Mouse (Mus musculus) intestine, embryonic 14.5 days (tissue): ENCODE data around the gene Ttc8. TPM values are rescaled to one million over a fixed set of nuclear protein-coding genes. Genes with fewer than 3 reads are reported as not detected.

Experiments
- ATAC-seq: fragments of 200-750 bp; cut with Nextera tagmentation; replicated peaks from 2 replicates; pipeline ENCODE4 v1.8.0; 2017; ENCODE audit warnings: low read depth, moderate number of reproducible peaks, moderate TSS enrichment, moderate library complexity; ENCODE audit not compliant: low FRiP score, low TSS enrichment
- DNase-seq: peaks from one replicate; pipeline ENCODE4 v3.0.0-alpha.2; 2018; ENCODE audit warnings: low spot score
- H3K27ac ChIP-seq: fragments of 300-500 bp; sonication (generic); 2 replicates; pipeline ENCODE4 v1.5.1; 2014; ENCODE audit warnings: low read depth, mild to moderate bottlenecking, control low read depth
- H3K27me3 ChIP-seq: fragments of 300-500 bp; sonication (generic); replicated peaks from 2 replicates; pipeline ENCODE4 v1.6.1; 2014; ENCODE audit warnings: low read length, control low read depth; ENCODE audit not compliant: control insufficient read depth, insufficient read depth
- H3K36me3 ChIP-seq: fragments of 300-500 bp; sonication (generic); 2 replicates; pipeline ENCODE4 v1.6.1; 2014; ENCODE audit warnings: low read length, control low read depth; ENCODE audit not compliant: control insufficient read depth, insufficient read depth
- H3K4me1 ChIP-seq: fragments of 300-500 bp; sonication (generic); replicated peaks from 2 replicates; pipeline ENCODE4 v1.6.1; 2014; ENCODE audit warnings: low read length, control low read depth, mixed read lengths; ENCODE audit not compliant: control insufficient read depth, insufficient read depth
- H3K4me2 ChIP-seq: fragments of 300-500 bp; sonication (generic); 2 replicates; pipeline ENCODE4 v1.6.1; 2014; ENCODE audit warnings: low read length
- H3K4me3 ChIP-seq: fragments of 300-500 bp; sonication (generic); 2 replicates; pipeline ENCODE4 v1.5.1; 2014; ENCODE audit warnings: low read depth, low read length, control low read depth, mixed read lengths
- H3K9ac ChIP-seq: fragments of 300-500 bp; sonication (generic); 2 replicates; pipeline ENCODE4 v1.6.1; 2014; ENCODE audit warnings: mild to moderate bottlenecking, low read length
- H3K9me3 ChIP-seq: fragments of 300-500 bp; sonication (generic); 2 replicates; pipeline ENCODE4 v1.6.1; 2016; ENCODE audit warnings: low read length, control low read depth; ENCODE audit not compliant: control insufficient read depth
- WGBS: fragments of 180-500 bp; shearing (Covaris S2); extraction: QIAGEN DNeasy Blood & Tissue Kit; methylation state at CpG from one replicate; pipeline ENCODE4 v1.1.7; 2014; 5-methylcytosine and 5-hydroxymethylcytosine counted together
- polyA plus RNA-seq: library from polyadenylated mRNA; unstranded; fragments of >200 nt; fragmentation: Nextera tagmentation; extraction: Ambion mirVana; gene quantifications from 2 replicates; pipeline ENCODE4 v1.2.1, GENCODE M21; 2014

The Ttc8 gene
- polyA plus RNA-seq, 1 experiment from 2014 or later, result 24.9 TPM

DNA sequence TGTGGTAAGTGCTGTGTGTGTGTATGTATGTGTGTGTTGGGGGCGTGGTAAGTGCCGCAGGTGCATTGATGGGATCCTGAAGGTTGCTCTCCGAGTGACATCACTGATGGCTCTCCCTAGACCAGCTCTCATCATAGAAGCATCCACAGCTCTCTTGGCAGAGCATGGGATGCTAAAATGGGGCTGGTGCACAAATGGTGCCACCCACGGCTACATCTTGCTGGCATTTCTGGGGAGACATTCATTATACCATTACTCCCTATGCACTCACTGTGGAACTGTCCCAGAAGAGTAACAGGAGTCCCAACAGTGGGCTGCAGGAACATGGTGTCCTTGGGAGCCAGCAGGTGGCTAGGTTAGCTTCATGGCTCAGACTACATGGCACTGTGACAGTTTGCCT lies 95.5 kb downstream of the Ttc8 start:
- Histone ChIP-seq H3K4me2 (no peak overlapping the region), H3K9ac (no peak overlapping the region), H3K4me3 (no peak overlapping the region), H3K4me1 (no peaks in the 10 kb centered on the region; the same call in 1 of the 2 replicates), H3K36me3 (no peaks in the 10 kb centered on the region), H3K9me3 (no peaks in the 10 kb centered on the region), H3K27ac (no peak overlapping the region), H3K27me3 (no peaks in the 10 kb centered on the region)
- DNase-seq, result no peak
- ATAC-seq, result no peak
- 90% methylated on average over 4 of the region's 4 CpGs for WGBS

DNA sequence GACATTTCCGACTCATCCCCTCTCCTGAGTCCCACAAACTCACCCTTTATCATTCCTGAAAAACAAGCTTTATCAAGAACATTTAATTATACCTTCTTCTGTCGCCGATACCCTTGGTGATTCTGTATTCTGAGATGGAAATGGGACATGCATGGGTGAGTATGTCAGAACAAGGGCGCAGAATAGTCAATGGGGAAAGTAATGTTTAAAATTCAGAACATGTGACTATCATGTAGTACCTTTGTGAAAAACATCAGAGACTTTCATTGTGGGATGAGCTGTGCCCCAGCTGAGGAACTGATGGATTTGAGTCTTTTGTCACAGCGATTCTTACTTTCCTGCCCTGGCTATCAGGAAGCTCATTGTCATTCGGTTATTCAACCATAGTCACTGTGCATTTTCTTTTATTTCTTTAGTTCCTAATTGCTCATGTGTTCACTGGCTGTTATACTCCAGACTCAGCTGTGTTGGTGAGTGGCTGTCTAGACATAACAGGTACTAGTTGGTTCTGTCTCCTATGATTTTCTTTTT lies 104.1 kb downstream of the Ttc8 start:
- H3K27ac ChIP-seq, result no peak overlapping the region
- H3K9ac ChIP-seq, result no peak overlapping the region
- no peaks in the 10 kb centered on the region for H3K9me3 ChIP-seq
- no peak overlapping the region for H3K4me3 ChIP-seq
- H3K36me3 ChIP-seq, result no peaks in the 10 kb centered on the region
- ATAC-seq (no peak), DNase-seq (no peak)
- 87% methylated on average over 6 of the region's 6 CpGs for WGBS
- H3K4me1 ChIP-seq, result no peaks in the 10 kb centered on the region
- H3K4me2 ChIP-seq, result no peak overlapping the region
- H3K27me3 ChIP-seq, result no peaks in the 10 kb centered on the region

DNA sequence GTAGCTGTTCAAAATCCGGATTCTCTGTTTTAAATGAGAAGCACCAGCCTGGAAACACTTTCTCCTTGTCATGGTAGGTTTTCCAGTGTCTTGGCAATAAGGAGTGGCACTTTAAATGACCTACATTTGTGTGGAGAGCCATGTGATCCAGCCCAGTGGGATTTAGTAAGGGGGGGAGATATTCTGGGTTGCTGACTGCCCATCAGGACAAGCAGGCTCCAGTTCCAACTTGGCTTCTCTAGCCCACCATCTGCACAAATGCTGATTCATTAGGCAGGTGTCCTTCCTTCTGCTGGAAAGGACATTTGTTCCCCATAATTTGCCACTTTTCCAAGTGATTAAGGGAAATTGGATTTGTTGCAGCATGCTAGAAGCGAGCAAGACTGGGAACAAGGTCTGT lies 105.9 kb downstream of the Ttc8 start:
- DNase-seq (no peak), ATAC-seq (no peak)
- WGBS, result 92% methylated on average over 2 of the region's 2 CpGs
- H3K9ac ChIP-seq, result no peak overlapping the region
- no peaks in the 10 kb centered on the region for H3K4me1 ChIP-seq
- no peak overlapping the region for H3K27ac ChIP-seq
- H3K27me3 ChIP-seq, result no peaks in the 10 kb centered on the region
- H3K9me3 ChIP-seq, result no peaks in the 10 kb centered on the region
- H3K36me3 ChIP-seq, result no peaks in the 10 kb centered on the region
- no peak overlapping the region for H3K4me3 ChIP-seq
- H3K4me2 ChIP-seq, result no peak overlapping the region

DNA sequence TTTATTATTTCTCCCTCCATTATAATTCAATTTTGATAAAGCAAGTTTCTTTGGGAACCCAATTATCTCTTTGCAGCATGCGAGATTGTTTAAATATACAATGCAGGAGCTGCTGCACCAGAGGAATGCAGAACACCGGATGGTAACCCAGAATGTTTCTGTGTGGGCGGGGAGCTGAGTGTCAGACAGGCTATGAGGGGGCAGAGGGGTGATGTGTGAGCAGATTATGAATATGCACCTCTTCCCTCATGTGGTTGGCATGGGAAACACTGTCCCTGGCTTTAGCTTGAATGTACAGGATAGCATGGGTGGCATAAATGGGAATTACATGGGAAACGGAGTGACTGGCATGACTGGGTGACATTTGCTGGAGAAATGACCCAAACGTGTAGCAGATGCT lies 108.3 kb downstream of the Ttc8 start:
- ATAC-seq (no peak), DNase-seq (no peak)
- WGBS, result 42% methylated on average over 5 of the region's 5 CpGs
- no peak overlapping the region for H3K9ac ChIP-seq
- H3K4me2 ChIP-seq, result no peak overlapping the region
- no peak overlapping the region for H3K4me3 ChIP-seq
- no peaks in the 10 kb centered on the region for H3K27me3 ChIP-seq
- no peaks in the 10 kb centered on the region for H3K4me1 ChIP-seq
- no peaks in the 10 kb centered on the region for H3K9me3 ChIP-seq
- H3K27ac ChIP-seq, result no peak overlapping the region
- no peaks in the 10 kb centered on the region for H3K36me3 ChIP-seq

DNA sequence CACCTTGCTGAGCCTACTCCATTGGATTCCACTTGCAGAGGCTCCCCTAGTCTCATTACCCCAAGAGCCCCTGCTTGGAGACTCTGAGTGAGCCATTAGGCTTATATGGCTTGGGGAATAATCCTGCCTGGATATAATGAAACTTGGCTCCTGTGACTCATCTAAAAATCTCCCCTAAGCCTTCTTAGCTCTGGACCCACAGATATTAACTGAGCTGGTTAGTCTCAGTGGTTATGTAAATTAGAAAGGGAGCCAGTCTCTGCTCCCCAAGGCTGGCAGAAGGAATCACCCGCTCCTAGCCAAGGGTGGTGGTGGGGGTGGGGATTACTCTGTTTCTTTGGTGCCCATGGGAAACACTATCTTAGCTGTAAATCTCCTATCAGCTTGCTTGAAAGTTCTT lies 109.6 kb downstream of the Ttc8 start:
- Histone ChIP-seq H3K36me3 (no peaks in the 10 kb centered on the region), H3K9me3 (no peaks in the 10 kb centered on the region), H3K4me1 (no peaks in the 10 kb centered on the region), H3K9ac (no peak overlapping the region), H3K4me2 (no peak overlapping the region), H3K27me3 (no peaks in the 10 kb centered on the region), H3K4me3 (no peak overlapping the region), H3K27ac (no peak overlapping the region)
- 63% methylated on average over 1 of the region's 1 CpGs for WGBS
- ATAC-seq, result no peak
- DNase-seq, result no peak

Other genes with a start within 250 kb of the Ttc8 start
- 10.7 and 11.3 TPM in 2 replicates for gene Ptpn21, start 183.2 kb upstream of the Ttc8 start, polyA plus RNA-seq
- 115 and 117 TPM in 2 replicates for gene Zc3h14, start 173.6 kb upstream of the Ttc8 start, polyA plus RNA-seq
- 12.5 and 15.7 TPM in 2 replicates for gene Eml5, start 19.1 kb upstream of the Ttc8 start, polyA plus RNA-seq